Mouse (Mus musculus) megakaryocyte, adult 5-6 weeks (primary cell): ENCODE measurements around the gene Endod1. TPM values are rescaled to one million over a fixed set of nuclear protein-coding genes. Genes with fewer than 3 reads are reported as not detected.

Experiments used
- ATAC-seq: 2 replicates; pipeline ENCODE4 v1.8.0; 2016; ENCODE audit warnings: mild to moderate bottlenecking, inconsistent platforms; ENCODE audit not compliant: poor library complexity, severe bottlenecking
- total RNA-seq, 2 experiments: library from RNA; stranded (forward) in 1 of 2; stranded (reverse) in 1 of 2; fragments of 153-499, 151-499 nt in 1 of 2; fragments of 221-1000, 200-1000 nt in 1 of 2; gene quantifications; 2 replicates each; pipeline versions ENCODE4 v1.2.3 to v1.2.4; 2015 to 2017

Gene Endod1
- total RNA-seq, 2 experiments from 2014 or later, result 9.4 to 10.3 TPM

- ATAC-seq, result no peak
Observed at GRCm38 (mm10) chr9:14336901-14337300, 44.4 kb downstream of the Endod1 start.

- no peak for ATAC-seq
Observed at GRCm38 (mm10) chr9:14335829-14336228, 45.5 kb downstream of the Endod1 start.

GRCm38 (mm10) chr9:14316618-14317017 lies 64.7 kb downstream of the Endod1 start:
- no peak for ATAC-seq

- ATAC-seq, result no peak
Observed at GRCm38 (mm10) chr9:14314477-14314876, 66.8 kb downstream of the Endod1 start.

GRCm38 (mm10) chr9:14313968-14314367 lies 67.3 kb downstream of the Endod1 start:
- ATAC-seq, result no peak

GRCm38 (mm10) chr9:14307341-14307740 lies 74.0 kb downstream of the Endod1 start:
- no peak for ATAC-seq

GRCm38 (mm10) chr9:14304262-14304968 lies 76.9 kb downstream of the Endod1 start:
- no peak for ATAC-seq

Other genes starting within 250 kb of the Endod1 start
- 7.5 TPM in 2 replicates for gene Sesn3, start 106.4 kb downstream of the Endod1 start, total RNA-seq (2015)
- gene Sesn3, start 106.4 kb downstream of the Endod1 start, total RNA-seq (2017), result 4.1 and 5.2 TPM in 2 replicates
- gene Kdm4d, start 119.0 kb upstream of the Endod1 start, total RNA-seq (2015), result not detected in 2 replicates
- 0.18 TPM in 1 of 2 replicates, not detected in the other for gene Kdm4d, start 119.0 kb upstream of the Endod1 start, total RNA-seq (2017)
- gene Cwc15, start 119.1 kb upstream of the Endod1 start, total RNA-seq (2015), result 232 and 247 TPM in 2 replicates
- gene Cwc15, start 119.1 kb upstream of the Endod1 start, total RNA-seq (2017), result 323 and 364 TPM in 2 replicates